Mouse (Mus musculus): ENCODE results near the gene Ptch2. TPM values are rescaled to one million over a fixed set of nuclear protein-coding genes. Genes with fewer than 3 reads are reported as not detected.

Ptch2 gene
- polyA plus RNA-seq, 1 experiment from 2014 or later = 2.1 TPM

- H3K9me3 ChIP-seq (replicated peaks; ENCODE audit: control insufficient read depth, low read length) = no peaks in the 10 kb centered on the region
- no peak overlapping the region for H3K4me2 ChIP-seq (ENCODE audit: low read depth, low read length)
- no peak overlapping the region for H3K4me3 ChIP-seq (ENCODE audit: low read length)
- no peak for ATAC-seq (replicated peaks; ENCODE audit: extremely low read depth, insufficient read depth, low FRiP score)
- no peaks in the 10 kb centered on the region for H3K27me3 ChIP-seq (ENCODE audit: control insufficient read depth, insufficient read depth, low read length)
- H3K4me1 ChIP-seq (ENCODE audit: control insufficient read depth, insufficient read depth, low read length) = peaks cover 26% of the 10 kb centered on the region
- H3K9ac ChIP-seq (ENCODE audit: low read length) = no peak overlapping the region
- 83% methylated on average over 4 of the region's 4 CpGs for WGBS
- H3K27ac ChIP-seq (ENCODE audit: low read length) = no peak overlapping the region
- no peaks in the 10 kb centered on the region for H3K36me3 ChIP-seq (ENCODE audit: control insufficient read depth, insufficient read depth)
Measured at GRCm38 (mm10) chr4:117122209-117122608, 26.3 kb downstream of the Ptch2 start.

GRCm38 (mm10) chr4:117123546-117124217, 27.8 kb downstream of the Ptch2 start:
- Histone ChIP-seq H3K27ac (ENCODE audit: low read length) (no peak overlapping the region), H3K27me3 (ENCODE audit: control insufficient read depth, insufficient read depth, low read length) (no peaks in the 10 kb centered on the region), H3K4me3 (ENCODE audit: low read length) (no peak overlapping the region), H3K4me1 (ENCODE audit: control insufficient read depth, insufficient read depth, low read length) (peaks cover 26% of the 10 kb centered on the region), H3K9me3 (replicated peaks; ENCODE audit: control insufficient read depth, low read length) (no peaks in the 10 kb centered on the region), H3K4me2 (ENCODE audit: low read depth, low read length) (no peak overlapping the region), H3K36me3 (ENCODE audit: control insufficient read depth, insufficient read depth) (peaks cover 4% of the 10 kb centered on the region; the same call in 1 of the 2 replicates), H3K9ac (ENCODE audit: low read length) (no peak overlapping the region)
- WGBS = 74% methylated on average over 7 of the region's 9 CpGs
- ATAC-seq (replicated peaks; ENCODE audit: extremely low read depth, insufficient read depth, low FRiP score) = no peak

GRCm38 (mm10) chr4:117124218-117124517, 28.3 kb downstream of the Ptch2 start:
- Histone ChIP-seq H3K4me2 (ENCODE audit: low read depth, low read length) (no peak overlapping the region), H3K36me3 (ENCODE audit: control insufficient read depth, insufficient read depth) (peaks cover 4% of the 10 kb centered on the region; the same call in 1 of the 2 replicates), H3K27ac (ENCODE audit: low read length) (no peak overlapping the region), H3K4me3 (ENCODE audit: low read length) (no peak overlapping the region), H3K4me1 (ENCODE audit: control insufficient read depth, insufficient read depth, low read length) (peaks cover 26% of the 10 kb centered on the region), H3K9ac (ENCODE audit: low read length) (no peak overlapping the region), H3K9me3 (replicated peaks; ENCODE audit: control insufficient read depth, low read length) (no peaks in the 10 kb centered on the region), H3K27me3 (ENCODE audit: control insufficient read depth, insufficient read depth, low read length) (no peaks in the 10 kb centered on the region)
- WGBS = 64% methylated on average over 3 of the region's 3 CpGs
- ATAC-seq (replicated peaks; ENCODE audit: extremely low read depth, insufficient read depth, low FRiP score) = no peak

- no peaks in the 10 kb centered on the region for H3K9me3 ChIP-seq (replicated peaks; ENCODE audit: control insufficient read depth, low read length)
- H3K9ac ChIP-seq (ENCODE audit: low read length) = peak overlapping the region; percentile 62
- peak overlapping the region; percentile 40 for H3K4me2 ChIP-seq (ENCODE audit: low read depth, low read length)
- H3K4me1 ChIP-seq (ENCODE audit: control insufficient read depth, insufficient read depth, low read length) = peaks cover 25% of the 10 kb centered on the region
- H3K27ac ChIP-seq (ENCODE audit: low read length) = peak overlapping the region; percentile 94
- ATAC-seq (replicated peaks; ENCODE audit: extremely low read depth, insufficient read depth, low FRiP score) = no peak
- no peaks in the 10 kb centered on the region; the same call in 1 of the 2 replicates for H3K27me3 ChIP-seq (ENCODE audit: control insufficient read depth, insufficient read depth, low read length)
- peaks cover 4% of the 10 kb centered on the region; the same call in 1 of the 2 replicates for H3K36me3 ChIP-seq (ENCODE audit: control insufficient read depth, insufficient read depth)
- peak overlapping the region; percentile 4; the same call in 1 of the 2 replicates for H3K4me3 ChIP-seq (ENCODE audit: low read length)
- WGBS = 43% methylated on average over 14 of the region's 14 CpGs
Measured at GRCm38 (mm10) chr4:117124518-117125347, 28.9 kb downstream of the Ptch2 start.

GRCm38 (mm10) chr4:117125348-117125909, 29.6 kb downstream of the Ptch2 start, which contains the start of gene Btbd19:
Gene Btbd19 (minus strand): TSS chr4:117125725.
- H3K27me3 ChIP-seq (ENCODE audit: control insufficient read depth, insufficient read depth, low read length) = no peaks in the 10 kb centered on the region; the same call in 1 of the 2 replicates
- peak within 1 kb of the TSS; percentile 62 for H3K9ac ChIP-seq (ENCODE audit: low read length)
- peak within 1 kb of the TSS; percentile 4; the same call in 1 of the 2 replicates for H3K4me3 ChIP-seq (ENCODE audit: low read length)
- peaks cover 21% of the 10 kb centered on the region for H3K4me1 ChIP-seq (ENCODE audit: control insufficient read depth, insufficient read depth, low read length)
- peak; percentile 26; the same call in 1 of the 2 replicates for ATAC-seq (replicated peaks; ENCODE audit: extremely low read depth, insufficient read depth, low FRiP score)
- H3K9me3 ChIP-seq (replicated peaks; ENCODE audit: control insufficient read depth, low read length) = no peaks in the 10 kb centered on the region
- peak within 1 kb of the TSS; percentile 94 for H3K27ac ChIP-seq (ENCODE audit: low read length)
- peak within 1 kb of the TSS; percentile 40 for H3K4me2 ChIP-seq (ENCODE audit: low read depth, low read length)
- peaks cover 4% of the 10 kb centered on the region; the same call in 1 of the 2 replicates for H3K36me3 ChIP-seq (ENCODE audit: control insufficient read depth, insufficient read depth)
- WGBS = 43% methylated on average over 8 of the region's 8 CpGs

- 41% methylated on average over 15 of the region's 15 CpGs for WGBS
- ATAC-seq (replicated peaks; ENCODE audit: extremely low read depth, insufficient read depth, low FRiP score) = peak; percentile 77
- H3K9me3 ChIP-seq (replicated peaks; ENCODE audit: control insufficient read depth, low read length) = no peaks in the 10 kb centered on the region
- peaks cover 21% of the 10 kb centered on the region for H3K4me1 ChIP-seq (ENCODE audit: control insufficient read depth, insufficient read depth, low read length)
- H3K4me2 ChIP-seq (ENCODE audit: low read depth, low read length) = peak overlapping the region; percentile 40; the same call in 1 of the 2 replicates
- peaks cover 4% of the 10 kb centered on the region; the same call in 1 of the 2 replicates for H3K36me3 ChIP-seq (ENCODE audit: control insufficient read depth, insufficient read depth)
- no peaks in the 10 kb centered on the region; the same call in 1 of the 2 replicates for H3K27me3 ChIP-seq (ENCODE audit: control insufficient read depth, insufficient read depth, low read length)
- peak overlapping the region; percentile 94 for H3K27ac ChIP-seq (ENCODE audit: low read length)
- H3K4me3 ChIP-seq (ENCODE audit: low read length) = no peak overlapping the region
- H3K9ac ChIP-seq (ENCODE audit: low read length) = peak overlapping the region; percentile 62
Measured at GRCm38 (mm10) chr4:117125910-117126674, 30.2 kb downstream of the Ptch2 start.

GRCm38 (mm10) chr4:117126675-117127290, 30.9 kb downstream of the Ptch2 start, which contains the start of gene Tctex1d4:
Gene Tctex1d4 (plus strand): TSS chr4:117126794.
- ATAC-seq (replicated peaks; ENCODE audit: extremely low read depth, insufficient read depth, low FRiP score) = no peak
- WGBS = 77% methylated on average over 9 of the region's 9 CpGs
- Histone ChIP-seq H3K9me3 (replicated peaks; ENCODE audit: control insufficient read depth, low read length) (no peaks in the 10 kb centered on the region), H3K27ac (ENCODE audit: low read length) (peak within 1 kb of the TSS; percentile 94), H3K4me2 (ENCODE audit: low read depth, low read length) (peak within 1 kb of the TSS; percentile 40; the same call in 1 of the 2 replicates), H3K4me3 (ENCODE audit: low read length) (no peak within 1 kb of the TSS), H3K4me1 (ENCODE audit: control insufficient read depth, insufficient read depth, low read length) (peaks cover 19% of the 10 kb centered on the region), H3K9ac (ENCODE audit: low read length) (peak within 1 kb of the TSS; percentile 62), H3K27me3 (ENCODE audit: control insufficient read depth, insufficient read depth, low read length) (peaks cover 4% of the 10 kb centered on the region; the same call in 1 of the 2 replicates), H3K36me3 (ENCODE audit: control insufficient read depth, insufficient read depth) (peaks cover 4% of the 10 kb centered on the region; the same call in 1 of the 2 replicates)
